Mouse (Mus musculus) frontal cortex, postnatal 25 days (tissue): ENCODE data around the gene Rnf216.

ENCODE experiments used
- DNase-seq, 2 experiments: peaks; one replicate each; pipeline ENCODE4 v3.0.0; 2022; ENCODE audit warnings: low spot score in 2 of 2

The Rnf216 gene

DNA sequence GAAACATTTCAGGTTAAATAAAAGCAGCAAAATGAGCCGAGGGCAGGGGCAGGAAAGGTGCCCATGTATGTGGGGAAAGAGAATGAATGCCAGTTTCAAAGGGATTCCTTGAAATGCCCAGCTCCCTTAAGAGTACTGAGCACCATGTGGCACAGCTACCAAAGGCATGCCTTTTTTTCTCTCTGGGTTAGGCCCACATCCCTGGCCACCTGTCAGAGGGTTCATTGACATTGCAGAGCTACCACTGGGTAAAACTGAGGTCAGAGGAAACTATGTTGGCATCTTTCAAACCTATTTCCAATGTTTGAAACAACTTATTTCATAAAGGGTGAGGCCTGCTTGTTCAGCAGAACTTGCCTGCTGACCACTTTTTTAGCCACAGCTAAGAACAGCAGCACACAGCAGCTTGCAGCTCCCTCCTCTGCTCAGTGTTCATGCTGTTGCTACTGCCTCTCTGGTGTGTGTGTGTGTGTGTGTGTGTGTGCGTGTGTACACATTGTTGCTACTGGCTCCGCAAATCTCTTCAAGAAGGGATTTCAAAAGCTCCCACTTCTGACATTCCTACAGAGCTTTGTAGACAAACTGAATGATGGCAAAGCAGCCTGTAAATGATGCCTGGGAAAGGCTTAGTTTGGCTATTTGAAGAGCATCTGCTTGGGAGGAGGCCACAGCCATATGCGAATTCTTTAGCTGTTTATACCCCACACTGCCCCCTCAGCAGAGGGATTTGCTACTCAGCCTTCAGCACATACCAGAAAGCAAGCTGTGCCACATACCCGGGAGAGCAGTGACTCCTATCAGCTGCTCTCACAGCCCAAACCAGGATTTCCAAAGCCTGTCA is 59.4 kb downstream of the Rnf216 start:
- DNase-seq, result no peak

- no peak for DNase-seq
Measured at GRCm38 (mm10) chr5:143052677-143053076, 60.1 kb downstream of the Rnf216 start.

DNA sequence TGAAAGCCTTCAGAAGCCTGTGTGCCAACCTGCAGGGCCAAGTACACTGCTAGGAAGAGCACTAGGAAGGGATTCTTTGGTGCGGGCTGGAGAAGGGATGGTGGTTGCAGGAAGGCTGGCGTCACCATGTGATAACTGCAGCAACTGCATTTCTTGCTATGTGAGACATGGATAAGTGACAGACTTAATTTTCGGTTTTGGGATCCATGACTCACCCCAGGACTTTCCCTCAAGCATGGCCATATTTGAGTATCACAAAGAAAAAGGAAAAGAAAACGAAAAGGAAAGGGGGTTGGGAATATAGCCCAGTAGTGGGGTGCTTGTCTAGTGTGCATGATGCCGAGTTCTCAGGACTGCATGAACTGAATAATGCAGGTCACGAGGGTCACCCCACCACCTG is 60.9 kb downstream of the Rnf216 start:
- DNase-seq, result no peak

DNA sequence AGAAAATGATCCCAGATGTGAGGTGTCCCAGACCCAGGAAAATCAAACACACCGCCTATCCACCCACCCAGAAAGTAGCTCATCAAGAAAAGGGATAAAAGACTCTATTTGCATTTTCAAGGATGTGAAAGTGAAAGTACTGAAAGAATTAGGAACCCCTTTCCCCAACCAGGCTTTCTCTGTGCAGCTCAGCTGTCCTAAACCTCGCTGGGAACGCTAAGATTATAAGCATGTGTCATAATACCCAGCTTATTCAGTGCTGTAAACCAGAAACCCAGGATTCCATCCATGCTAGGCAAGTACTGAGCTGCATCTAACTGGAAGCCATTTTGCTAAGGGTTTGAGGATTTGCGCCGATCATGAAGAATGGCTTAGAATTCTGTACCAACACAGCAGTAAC is 62.5 kb downstream of the Rnf216 start:
- no peak for DNase-seq

DNA sequence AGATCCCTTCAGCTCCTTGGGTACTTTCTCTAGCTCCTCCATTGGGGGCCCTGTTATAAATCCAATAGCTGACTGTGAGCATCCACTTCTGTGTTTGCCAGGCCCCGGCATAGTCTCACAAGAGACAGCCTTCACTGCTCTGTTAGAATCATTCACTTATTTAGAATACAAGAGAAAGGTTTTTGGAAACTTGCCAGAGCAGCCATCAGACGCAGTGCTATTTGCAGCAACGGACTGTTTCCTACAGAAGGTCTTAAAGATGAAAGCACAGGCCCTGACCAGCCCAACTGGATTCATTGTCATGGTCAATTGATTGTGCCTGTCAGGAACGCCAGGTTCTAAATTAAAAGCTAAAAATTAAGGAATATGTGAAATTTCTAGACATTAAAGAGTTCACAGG is 63.0 kb downstream of the Rnf216 start:
- no peak for DNase-seq

DNA sequence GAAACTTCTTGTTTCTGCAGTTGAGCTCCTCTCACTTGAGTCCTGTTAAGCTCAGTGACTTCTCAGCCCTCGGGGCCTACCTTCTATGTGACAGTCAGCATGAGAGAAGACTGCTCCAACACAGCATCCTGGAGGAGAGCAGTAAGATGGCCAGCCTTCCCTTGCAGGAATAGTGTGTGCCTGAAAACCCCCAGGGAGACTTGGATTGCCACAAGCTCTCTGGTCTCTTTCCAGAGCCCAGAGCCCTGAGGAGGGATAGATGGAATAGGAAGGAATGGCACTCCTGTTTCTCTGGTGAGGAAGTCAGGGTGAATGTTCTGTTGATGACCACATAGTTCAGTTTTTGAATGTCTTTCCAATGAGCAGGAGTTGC is 63.8 kb downstream of the Rnf216 start:
- no peak for DNase-seq

DNA sequence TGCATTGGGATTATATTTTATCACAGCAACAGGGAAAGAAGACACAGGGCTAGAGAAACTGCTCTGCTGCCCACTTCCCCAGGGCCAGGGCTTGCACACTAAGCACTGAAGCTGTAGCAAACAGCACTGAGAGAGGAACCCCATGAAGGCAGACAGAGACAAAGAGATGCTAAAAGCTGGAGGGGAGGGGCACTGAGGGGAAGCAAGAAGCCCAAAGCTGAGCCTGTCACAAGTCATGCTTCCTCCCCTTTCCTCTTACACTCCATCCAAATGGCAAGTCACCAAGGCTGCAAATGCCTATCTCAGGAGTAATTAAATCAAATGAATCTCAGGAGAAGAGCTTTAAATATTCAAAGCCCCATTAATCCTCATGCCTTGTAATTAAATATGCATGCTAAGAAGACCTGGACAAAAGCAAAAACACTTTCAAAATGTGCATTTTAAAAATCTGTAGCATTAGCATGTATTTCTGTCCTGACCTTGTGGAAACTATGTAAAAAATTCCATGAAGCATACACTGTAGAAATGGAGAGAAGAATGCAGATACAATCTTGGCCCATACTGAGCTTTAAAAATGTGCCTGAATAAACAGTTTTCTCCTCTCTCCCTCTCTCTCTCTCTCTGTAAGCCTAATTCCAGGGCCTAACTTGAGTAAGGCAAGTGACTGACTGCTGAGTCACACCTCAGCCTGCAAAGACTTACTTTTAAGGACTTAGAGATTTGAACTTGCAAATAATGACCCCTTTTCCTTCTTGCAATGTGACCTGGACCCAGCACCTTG is 64.4 kb downstream of the Rnf216 start:
- no peak for DNase-seq

DNA sequence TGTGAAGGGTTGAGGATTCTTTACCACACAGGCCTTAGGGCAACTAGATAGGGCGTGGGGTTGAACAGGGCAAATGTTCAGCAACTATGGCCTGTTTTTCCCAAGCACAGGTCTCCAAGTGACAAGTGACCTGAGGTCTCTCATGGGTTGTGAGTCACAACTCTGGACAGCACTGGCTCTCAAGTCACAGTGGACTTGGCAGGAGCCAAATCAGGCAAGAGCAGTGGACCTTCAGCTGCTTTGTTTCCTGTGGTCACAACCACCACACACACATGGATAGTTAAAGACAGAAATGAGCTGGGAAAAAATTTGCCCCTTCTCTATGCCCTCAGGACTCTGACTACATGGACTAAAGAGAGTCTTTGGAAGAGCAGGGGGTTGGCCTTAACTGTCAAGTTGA is 65.2 kb downstream of the Rnf216 start:
- DNase-seq, result no peak

DNA sequence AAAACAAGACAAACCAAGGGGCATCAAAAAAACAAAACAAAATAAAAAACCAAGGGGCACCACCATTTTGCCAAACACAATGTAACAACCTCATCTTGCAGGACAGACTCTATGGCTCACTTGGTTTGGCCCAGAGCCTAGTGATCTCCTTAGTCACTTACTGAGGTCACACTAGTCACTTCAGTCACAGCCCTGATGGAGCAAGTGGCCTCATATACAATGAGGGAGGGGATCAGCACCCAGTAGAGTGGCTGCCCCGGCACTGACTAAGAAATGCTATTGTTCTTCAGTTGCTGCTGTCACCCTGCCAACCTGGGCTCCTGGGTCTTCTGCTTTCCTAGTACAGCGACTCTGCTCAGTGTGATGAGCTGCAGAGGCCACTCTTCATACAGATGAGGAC is 68.9 kb downstream of the Rnf216 start:
- DNase-seq, result no peak

DNA sequence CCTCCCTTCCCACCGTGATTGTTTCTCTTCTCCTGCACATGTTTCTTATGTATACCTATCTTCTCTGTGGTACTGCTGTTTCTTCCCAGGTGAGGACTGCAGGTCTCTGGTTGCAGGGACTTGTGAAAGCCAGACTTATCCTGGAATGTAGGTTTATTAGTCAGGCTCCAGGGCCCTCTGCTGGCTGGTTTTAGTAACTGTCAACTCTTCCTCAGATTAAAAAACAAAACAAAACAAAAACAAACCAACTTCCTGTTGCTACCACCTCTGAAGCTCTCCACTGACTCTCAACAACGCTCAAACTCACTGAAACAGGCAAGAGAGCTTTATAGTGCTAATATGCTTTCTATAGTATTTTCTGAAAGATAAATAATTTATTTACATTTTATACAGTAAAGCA is 69.5 kb downstream of the Rnf216 start:
- no peak for DNase-seq

DNA sequence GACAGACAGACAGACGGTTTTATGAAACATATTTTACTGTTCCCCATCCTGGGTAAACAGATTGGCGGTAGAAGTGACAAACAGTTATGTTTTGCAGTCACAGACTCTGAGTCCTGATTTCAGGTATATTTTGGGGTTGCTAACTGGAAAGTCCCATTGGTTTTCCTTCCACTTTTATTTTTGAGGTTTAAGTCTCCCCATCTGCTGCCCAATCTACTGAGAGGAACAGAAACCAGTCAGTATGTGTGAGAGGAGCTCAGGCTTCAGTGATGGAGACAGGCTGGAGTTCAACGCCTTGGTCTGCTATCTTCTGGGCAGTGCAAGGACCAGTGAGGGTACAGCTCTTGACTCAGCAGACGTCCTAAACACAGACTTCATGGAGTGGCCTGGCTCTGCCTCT is 74.0 kb downstream of the Rnf216 start:
- no peak for DNase-seq

DNA sequence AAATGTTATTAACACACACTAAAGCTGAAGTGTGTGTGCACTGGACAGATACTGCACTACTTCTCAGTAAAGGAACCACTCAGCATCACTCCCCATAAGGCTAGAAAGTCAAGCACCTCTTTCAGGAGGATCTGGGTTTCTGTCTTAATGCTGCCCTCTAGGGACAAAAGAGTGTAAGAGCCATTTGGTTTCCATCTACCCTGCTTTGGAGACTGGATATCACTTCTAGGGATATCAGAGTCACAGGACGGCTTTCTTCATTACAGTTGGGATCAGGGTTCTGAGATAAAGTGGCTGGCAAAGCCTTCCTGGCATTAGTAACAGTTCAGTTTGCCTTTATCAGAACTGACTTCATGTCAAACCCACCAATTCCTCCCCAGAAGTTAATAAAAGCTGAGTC is 75.6 kb downstream of the Rnf216 start:
- no peak for DNase-seq

DNA sequence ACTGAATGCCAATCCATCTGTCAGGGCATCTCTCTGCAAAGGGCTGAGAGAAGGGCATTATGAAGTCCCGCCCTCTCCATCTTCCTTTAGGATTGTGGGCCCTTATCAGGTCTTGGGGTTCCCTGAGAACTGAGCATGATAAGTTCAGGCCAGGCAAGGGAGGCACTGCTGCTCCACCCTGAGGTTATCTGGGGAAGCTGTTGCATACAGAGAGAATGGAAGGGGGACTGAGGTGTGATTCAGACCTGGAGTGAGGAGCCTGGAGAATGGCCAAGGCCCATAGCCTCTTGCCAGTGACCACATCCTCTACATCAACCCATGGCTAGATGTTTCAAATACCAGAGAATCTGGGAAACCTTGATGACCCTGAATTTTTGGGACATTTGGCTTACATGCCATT is 76.7 kb downstream of the Rnf216 start:
- DNase-seq, result no peak

GRCm38 (mm10) chr5:143035271-143035670 is 77.5 kb downstream of the Rnf216 start:
- DNase-seq, result no peak

DNA sequence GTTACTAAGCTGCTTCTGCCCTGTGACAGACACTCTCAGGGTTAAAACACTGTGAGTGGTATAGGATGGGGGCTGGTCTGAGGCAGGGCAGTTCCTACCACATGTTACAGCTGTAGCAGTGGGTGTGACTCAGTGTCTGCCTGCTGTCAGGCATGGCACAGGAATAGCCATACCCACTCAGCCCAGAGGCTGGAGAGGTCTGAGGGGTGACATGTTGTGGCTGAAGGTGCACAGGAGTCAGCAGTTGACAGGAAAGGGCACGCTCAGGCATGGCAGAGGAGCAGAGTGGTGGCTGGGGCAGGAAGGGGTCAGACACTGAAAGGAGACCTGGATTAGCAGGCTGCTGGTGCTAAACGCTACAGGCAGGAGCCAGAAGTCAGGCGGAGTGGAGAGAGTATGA is 78.7 kb downstream of the Rnf216 start:
- DNase-seq, result no peak

- DNase-seq, result no peak
Measured at GRCm38 (mm10) chr5:143033277-143033676, 79.5 kb downstream of the Rnf216 start.

DNA sequence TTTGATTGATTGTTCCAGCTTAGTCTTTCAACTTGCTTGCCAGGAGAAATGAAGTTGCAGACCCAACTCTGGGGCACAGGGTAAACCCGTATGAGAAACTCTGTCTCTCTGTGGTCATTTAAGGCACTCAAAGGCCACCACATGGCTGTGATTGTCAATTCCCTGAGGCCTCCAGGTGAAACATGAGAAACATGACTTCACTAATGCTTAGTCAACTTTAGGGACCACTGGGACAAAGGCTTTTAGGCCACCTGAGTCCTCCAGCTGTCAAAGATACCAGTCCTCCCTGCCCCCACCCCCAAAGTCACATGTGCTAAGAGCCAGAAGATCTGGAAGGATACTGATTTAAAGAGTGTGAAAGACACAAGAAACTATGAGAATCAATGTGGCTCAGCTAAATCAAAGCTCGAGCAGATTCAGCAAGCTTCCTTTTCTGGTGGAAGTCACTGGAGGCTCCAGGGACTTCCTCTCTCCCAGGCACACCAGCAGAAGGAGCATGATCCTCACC is 80.1 kb downstream of the Rnf216 start:
- DNase-seq, result no peak

GRCm38 (mm10) chr5:143031681-143032080 is 81.1 kb downstream of the Rnf216 start:
- no peak for DNase-seq

GRCm38 (mm10) chr5:143031193-143031592 is 81.6 kb downstream of the Rnf216 start:
- no peak for DNase-seq

GRCm38 (mm10) chr5:143023887-143024286 is 88.9 kb downstream of the Rnf216 start:
- no peak for DNase-seq

DNA sequence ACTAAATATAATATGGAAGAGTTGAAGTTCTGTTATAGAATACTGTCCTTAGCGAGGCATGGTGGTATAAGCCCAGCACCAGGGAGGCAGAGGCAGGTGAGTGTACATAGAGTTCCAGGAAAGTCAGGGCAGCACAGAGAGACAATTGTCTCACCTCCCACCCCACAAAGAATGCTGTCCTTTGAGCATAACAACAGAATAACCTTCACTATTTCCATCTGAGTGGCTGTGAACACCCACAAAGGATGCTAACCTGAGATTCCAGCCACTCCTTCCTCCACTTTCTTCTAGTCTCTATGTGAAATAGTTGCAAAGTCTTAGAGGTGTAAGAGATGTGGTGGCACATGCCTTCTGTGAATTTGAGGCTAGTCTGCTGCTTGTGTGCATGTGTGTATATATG is 89.8 kb downstream of the Rnf216 start:
- no peak for DNase-seq

GRCm38 (mm10) chr5:143017401-143017800 is 95.4 kb downstream of the Rnf216 start:
- no peak for DNase-seq

DNA sequence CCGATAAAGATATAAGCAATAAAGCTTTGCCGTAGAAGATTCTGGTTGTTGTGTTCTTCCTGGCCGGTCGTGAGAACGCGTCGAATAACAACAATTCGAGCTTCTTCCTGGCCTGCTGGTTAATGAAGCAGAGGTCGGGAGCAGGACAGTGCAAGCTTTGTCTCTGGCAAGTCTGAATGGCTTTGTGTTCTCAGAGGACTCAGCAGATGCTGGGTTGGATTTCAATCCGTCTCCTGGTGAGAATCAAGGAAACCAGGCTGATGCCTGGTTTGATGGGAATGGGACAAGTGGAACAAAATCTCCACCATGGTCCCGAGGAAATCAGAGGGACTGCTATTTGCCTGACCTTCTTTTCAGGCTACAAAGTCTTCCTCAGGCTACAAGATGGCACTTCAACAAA is 103.4 kb downstream of the Rnf216 start:
- DNase-seq, result no peak
